Mouse (Mus musculus) midbrain, embryonic 10.5 days (tissue): ENCODE results near the gene Gabrr2. TPM values are rescaled to one million over a fixed set of nuclear protein-coding genes. Genes with fewer than 3 reads are reported as not detected.

Experiments
- DNase-seq: peaks from one replicate; pipeline ENCODE4 v3.0.0-alpha.2; 2017; ENCODE audit warnings: low spot score
- H3K27ac ChIP-seq: fragments of 300-500 bp; sonication (generic); replicated peaks from 2 replicates; pipeline ENCODE4 v1.5.1; 2016; ENCODE audit warnings: mild to moderate bottlenecking
- H3K27me3 ChIP-seq: fragments of 300-500 bp; sonication (generic); 2 replicates; pipeline ENCODE4 v1.6.1; 2016; ENCODE audit warnings: low read depth, mild to moderate bottlenecking; ENCODE audit not compliant: poor library complexity, severe bottlenecking
- H3K36me3 ChIP-seq: fragments of 300-500 bp; sonication (generic); 2 replicates; pipeline ENCODE4 v1.6.1; 2016; ENCODE audit warnings: mild to moderate bottlenecking, moderate library complexity
- H3K4me1 ChIP-seq: fragments of 300-500 bp; sonication (generic); 2 replicates; pipeline ENCODE4 v1.6.1; 2016
- H3K4me3 ChIP-seq: fragments of 300-500 bp; sonication (generic); 2 replicates; pipeline ENCODE4 v1.5.1; 2016; ENCODE audit warnings: mild to moderate bottlenecking, moderate library complexity
- H3K9me3 ChIP-seq: fragments of 300-500 bp; sonication (generic); replicated peaks from 2 replicates; pipeline ENCODE4 v1.6.1; 2016; ENCODE audit warnings: mild to moderate bottlenecking
- WGBS: fragments of 180-500 bp; shearing (Covaris S2); methylation state at CpG from one replicate; pipeline ENCODE4 v1.1.7; 2016; 5-methylcytosine and 5-hydroxymethylcytosine counted together
- polyA plus RNA-seq: library from polyadenylated mRNA; unstranded; fragments of >200 nt; fragmentation: Nextera tagmentation; extraction: Ambion mirVana; gene quantifications from 2 replicates; pipeline ENCODE4 v1.2.1, GENCODE M21; 2016

The Gabrr2 gene
- polyA plus RNA-seq, 1 experiment from 2014 or later: 0.39 TPM

DNA sequence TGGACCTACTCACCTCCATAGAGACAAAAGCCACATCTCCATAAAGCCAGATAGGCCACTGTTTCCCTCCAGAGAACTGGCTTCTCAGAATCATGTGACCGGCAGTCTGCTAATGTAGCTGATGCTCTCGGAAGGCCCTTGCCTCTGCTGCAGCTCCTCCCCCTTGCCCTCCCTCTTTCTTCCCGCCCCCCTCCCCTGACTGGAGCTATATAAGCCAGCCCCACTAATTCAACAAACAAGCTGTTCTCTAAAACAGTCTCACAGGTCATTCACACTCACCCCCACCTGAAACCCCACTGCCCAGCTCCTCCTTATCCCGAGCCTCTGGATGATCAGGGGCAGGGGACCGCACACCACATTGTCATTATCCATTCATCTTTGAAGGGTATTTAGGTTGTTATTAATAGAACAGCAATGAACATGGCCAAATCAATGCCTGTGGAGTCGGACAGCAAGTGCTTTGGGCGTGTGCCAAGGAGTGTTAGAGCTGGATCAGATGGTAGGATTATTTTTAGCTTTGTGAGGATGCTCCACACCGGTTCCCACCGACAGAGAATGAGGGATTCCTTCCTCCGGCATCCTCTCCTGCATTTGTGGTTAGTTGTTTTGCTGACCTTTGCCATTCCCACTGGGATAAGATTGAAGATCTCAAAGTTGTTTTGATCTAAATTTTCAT is 62.7 kb downstream of the Gabrr2 start:
- Histone ChIP-seq H3K27ac (no peak overlapping the region), H3K27me3 (no peaks in the 10 kb centered on the region), H3K4me3 (no peak overlapping the region), H3K36me3 (no peaks in the 10 kb centered on the region), H3K4me1 (no peaks in the 10 kb centered on the region), H3K9me3 (peaks cover 3% of the 10 kb centered on the region; the same call in 1 of the 2 replicates)
- DNase-seq: no peak
- 83% methylated on average over 10 of the region's 10 CpGs for WGBS

DNA sequence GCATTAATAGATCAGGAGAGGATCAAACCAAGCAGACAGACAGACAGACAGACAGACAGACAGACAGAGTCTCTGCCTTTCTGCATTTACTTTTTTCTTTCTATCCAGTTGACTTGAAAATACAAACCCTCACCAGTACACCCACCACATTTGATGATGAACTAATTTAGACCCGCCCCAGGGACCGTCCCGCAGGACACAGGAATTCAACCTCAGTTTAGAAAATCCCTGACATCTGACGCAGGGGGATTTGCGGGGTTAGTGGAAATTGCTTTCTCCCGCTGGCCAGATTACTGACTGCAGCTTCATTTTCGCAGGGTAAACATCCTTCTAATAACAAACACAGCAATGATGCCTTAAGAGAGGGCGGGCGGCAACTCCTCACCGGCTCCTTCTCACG is 69.4 kb downstream of the Gabrr2 start, which contains the start of gene Gabrr1:
Gene Gabrr1, plus strand, starts transcription at position 301 of the 400 bp plus-strand sequence.
- H3K27me3 ChIP-seq: no peaks in the 10 kb centered on the region
- no peaks in the 10 kb centered on the region for H3K36me3 ChIP-seq
- 64% methylated on average over 11 of the region's 11 CpGs for WGBS
- H3K4me1 ChIP-seq: peaks cover 6% of the 10 kb centered on the region; the same call in 1 of the 2 replicates
- no peaks in the 10 kb centered on the region for H3K9me3 ChIP-seq
- DNase-seq: no peak
- H3K4me3 ChIP-seq: no peak within 1 kb of the TSS
- H3K27ac ChIP-seq: no peak within 1 kb of the TSS

Other genes starting within 250 kb of the Gabrr2 start
- 23.7 and 32.0 TPM in 2 replicates for gene Ankrd6, start 112.2 kb upstream of the Gabrr2 start, polyA plus RNA-seq
- 28.4 and 29.0 TPM in 2 replicates for gene Rragd, start 80.0 kb upstream of the Gabrr2 start, polyA plus RNA-seq
- gene Ube2j1, start 31.6 kb upstream of the Gabrr2 start, polyA plus RNA-seq: 46.5 and 49.5 TPM in 2 replicates
- 0.07 TPM in 1 of 2 replicates, not detected in the other for gene Gabrr1, start 69.5 kb downstream of the Gabrr2 start, polyA plus RNA-seq
- gene Pm20d2, start 126.7 kb downstream of the Gabrr2 start, polyA plus RNA-seq: 1.1 TPM in 2 replicates
- gene Srsf12, start 146.0 kb downstream of the Gabrr2 start, polyA plus RNA-seq: 4.7 and 6.5 TPM in 2 replicates
- 70.6 and 74.5 TPM in 2 replicates for gene Pnrc1, start 227.2 kb downstream of the Gabrr2 start, polyA plus RNA-seq
- gene Rngtt, start 247.3 kb downstream of the Gabrr2 start, polyA plus RNA-seq: 33.3 and 36.6 TPM in 2 replicates